Mouse (Mus musculus) spleen, postnatal 0 days (tissue): Measurements from ENCODE around the gene Mphosph8. TPM values are rescaled to one million over a fixed set of nuclear protein-coding genes. Genes with fewer than 3 reads are reported as not detected.

Source experiments
- polyA plus RNA-seq: library from polyadenylated mRNA; unstranded; fragments of >200 nt; fragmentation: Nextera tagmentation; extraction: Ambion mirVana; gene quantifications from 2 replicates; pipeline ENCODE4 v1.2.1, GENCODE M21; 2015

Mphosph8 gene
- 21.1 and 22.5 TPM in 2 replicates for polyA plus RNA-seq

GRCm38 (mm10) chr14:56667969-56668802, at the start of gene Mphosph8:
TSS of gene Mphosph8 (plus strand) at chr14:56668248.

Other genes with a start within 250 kb of the Mphosph8 start
- gene Cenpj, start 92.8 kb upstream of the Mphosph8 start, polyA plus RNA-seq: 6.2 and 6.5 TPM in 2 replicates
- gene Parp4, start 92.6 kb upstream of the Mphosph8 start, polyA plus RNA-seq: 6.5 and 9.5 TPM in 2 replicates
- 16.3 and 16.7 TPM in 2 replicates for gene Pspc1, start 110.1 kb downstream of the Mphosph8 start, polyA plus RNA-seq
- 13.9 and 15.8 TPM in 2 replicates for gene Zmym5, start 143.5 kb downstream of the Mphosph8 start, polyA plus RNA-seq
- gene Zmym2, start 218.4 kb downstream of the Mphosph8 start, polyA plus RNA-seq: 7.7 and 11.1 TPM in 2 replicates